Mouse (Mus musculus) retina, postnatal 7 days (tissue): ENCODE data around the gene Tigit.

Experiments used
- DNase-seq: peaks from one replicate; pipeline ENCODE4 v3.0.0-alpha.2; 2012; ENCODE audit warnings: low read depth, low spot score

The Tigit gene

DNA sequence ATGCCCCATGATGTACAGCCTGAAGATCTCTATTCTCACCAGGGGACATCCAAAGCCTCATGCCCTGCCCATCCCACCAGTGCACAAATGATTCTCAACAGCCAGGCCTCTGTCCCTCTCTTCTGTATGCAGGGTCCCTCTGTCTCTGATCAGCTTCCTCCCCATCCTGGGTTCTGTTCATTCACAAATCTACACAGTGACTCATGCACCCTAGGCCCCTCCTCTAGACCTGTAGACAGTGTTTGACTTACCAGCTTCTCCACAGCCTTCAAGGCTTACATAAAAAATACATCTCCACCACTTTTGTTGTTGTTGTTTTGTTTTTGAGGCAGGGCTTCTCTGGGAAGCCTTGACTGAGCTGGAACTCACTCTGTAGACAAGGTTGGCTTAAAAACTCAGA lies 915 bp upstream of the Tigit start:
- DNase-seq, result no peak

DNA sequence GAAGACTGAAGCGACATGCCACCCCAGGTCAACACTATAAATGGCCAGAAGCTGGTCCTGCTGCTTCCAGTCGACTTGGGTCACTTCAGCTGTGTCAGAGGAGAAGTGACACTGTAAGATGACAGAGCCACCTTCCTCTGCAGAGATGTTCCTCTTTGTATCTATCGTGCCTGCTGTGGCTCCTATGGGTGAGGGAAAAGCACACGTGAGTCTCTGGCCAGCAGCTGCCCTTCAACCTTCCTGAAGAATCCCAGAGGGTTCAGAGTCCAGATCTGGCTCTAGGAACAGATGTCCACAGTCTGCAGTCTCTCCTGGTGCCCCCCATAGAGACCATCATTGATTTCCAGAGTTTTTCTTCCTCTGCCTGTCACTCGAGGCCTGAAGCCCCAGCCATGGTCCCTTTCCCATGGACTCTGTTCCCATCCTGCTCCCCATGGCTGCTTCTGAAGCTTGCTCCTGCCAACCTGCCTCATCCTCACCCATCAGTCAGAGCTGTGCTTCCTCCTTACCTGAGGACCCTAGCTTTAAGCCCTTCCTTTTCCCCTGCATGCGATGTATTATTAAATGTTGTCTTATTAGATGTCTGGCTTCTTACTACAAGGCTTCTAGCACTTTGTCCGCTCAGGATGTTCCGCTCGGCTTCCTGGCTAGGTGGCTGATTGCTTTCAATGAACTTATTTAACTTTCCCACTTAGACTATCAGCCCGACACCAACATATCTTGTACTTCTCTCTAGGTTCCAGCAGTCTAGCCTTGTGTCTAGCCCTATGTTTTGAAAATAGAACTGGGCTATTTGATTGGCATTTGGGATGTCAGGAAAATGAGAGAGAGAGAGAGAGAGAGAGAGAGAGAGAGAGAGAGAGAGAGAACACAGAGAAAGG lies 1.6 kb downstream of the Tigit start:
- no peak for DNase-seq

DNA sequence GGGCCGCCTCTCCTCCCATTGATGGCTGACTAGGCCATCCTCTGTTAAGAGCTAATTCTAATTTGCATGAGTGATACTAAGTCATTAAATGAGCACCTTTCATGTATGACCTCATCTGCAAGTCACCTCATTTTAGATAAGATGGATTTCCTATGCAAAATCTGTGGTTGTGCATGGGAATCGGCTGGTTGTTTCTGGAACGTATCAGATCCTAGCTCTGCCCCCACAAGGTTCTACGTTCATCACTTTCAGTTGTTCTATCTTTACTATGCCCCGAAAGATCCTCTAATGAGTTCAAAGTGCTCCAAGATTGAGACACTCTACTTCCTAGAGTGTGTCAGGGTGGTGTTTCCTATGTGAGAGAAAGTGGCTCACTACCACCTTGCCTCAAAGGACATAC lies 2.4 kb downstream of the Tigit start:
- no peak for DNase-seq

DNA sequence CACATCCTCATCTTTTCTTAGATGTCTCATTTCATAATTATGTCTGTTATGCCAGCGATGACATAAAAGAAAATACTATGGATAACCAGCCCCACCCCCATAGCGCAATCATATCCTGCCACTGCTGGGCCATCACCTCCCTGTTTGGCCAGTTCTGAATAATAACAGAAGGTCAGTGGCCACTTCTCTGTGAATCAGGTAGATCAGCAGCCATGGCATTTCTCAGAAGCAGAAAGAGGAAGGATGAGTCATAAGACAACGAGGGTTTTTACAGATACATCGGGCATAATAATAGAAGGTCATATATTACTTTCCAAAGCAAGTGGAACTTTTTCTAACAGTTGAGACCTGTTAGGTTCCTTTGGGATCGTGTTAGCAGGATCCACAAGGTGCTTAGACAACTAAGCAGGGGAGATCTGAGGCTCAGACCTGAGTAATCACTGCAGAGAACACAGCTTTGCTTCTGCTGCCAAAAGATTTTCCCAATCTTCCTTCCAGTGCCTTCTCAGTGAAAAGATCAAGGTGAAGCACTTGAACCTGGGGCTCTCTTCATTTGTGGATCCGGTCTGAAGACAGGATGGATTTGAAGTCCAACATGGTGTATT lies 8.7 kb downstream of the Tigit start:
- DNase-seq, result no peak

DNA sequence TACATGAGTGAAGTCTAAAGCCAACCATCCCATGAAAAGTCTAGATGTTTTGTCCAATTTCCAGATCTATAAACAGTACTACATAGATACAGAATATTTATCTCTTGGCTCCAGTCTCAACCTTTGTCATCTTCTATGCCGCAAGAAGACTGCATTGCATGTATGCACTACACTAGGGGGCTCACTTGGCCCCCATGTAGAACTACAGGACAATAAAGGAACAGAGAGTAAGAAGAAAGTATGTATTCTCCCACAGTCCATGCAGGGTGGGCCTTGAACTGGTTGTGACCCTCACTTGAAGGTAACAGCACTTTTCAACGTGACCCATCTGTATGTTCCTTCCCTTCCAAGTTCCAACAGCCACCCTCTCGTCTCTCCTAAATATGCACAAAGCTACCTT lies 9.7 kb downstream of the Tigit start:
- DNase-seq, result no peak

DNA sequence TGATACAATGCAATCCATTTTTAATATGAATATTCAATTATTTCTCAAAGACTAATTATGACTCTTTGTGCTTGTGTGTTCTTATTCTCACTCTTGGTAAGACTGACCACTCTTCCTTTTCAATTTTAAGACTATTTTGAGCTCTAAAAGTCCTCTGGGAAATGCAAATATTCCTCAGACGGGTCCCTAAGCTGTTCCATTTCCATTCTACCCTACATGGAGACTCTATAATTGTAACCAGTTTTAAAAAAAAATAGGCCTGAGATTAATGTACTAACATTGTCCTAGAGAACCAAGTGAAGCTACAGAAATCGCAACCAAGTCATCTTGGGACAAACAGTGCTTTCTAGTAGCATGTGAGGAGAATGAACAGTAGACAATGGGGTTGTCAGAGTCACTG lies 10.7 kb downstream of the Tigit start:
- DNase-seq, result no peak

DNA sequence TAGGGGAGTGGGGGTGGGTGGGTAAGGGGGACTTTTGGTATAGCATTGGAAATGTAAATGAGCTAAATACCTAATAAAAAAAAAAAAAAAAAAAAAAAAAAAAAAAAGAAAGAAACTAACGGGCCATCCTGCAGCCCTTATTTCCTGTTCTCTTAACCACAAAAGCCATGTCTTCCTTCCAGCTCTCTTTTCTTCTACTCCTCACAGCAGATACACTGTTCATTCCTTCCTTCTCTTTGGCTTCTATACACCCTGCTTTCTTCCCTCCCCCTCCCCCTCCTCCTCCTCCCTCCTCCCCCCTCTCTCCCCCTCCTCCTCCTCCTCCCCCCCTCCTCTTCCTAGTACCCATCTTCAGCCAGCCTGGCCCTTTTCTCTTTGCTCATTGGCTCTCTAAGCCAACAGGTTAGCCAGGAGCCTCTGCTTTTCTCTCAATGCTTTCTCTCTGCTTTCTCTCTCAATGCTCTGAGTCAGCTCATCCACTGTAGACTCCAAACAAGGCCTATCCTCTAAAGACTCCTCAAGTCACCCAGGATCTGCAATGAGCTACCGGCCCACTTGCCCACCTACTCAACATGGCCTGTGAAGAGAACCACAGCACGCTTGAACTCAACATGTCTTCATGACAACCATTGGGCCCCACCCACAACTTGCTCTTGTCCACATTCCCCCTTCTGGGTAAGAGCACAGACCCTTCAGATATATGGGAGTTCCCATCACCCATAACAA lies 13.4 kb downstream of the Tigit start:
- DNase-seq, result no peak

DNA sequence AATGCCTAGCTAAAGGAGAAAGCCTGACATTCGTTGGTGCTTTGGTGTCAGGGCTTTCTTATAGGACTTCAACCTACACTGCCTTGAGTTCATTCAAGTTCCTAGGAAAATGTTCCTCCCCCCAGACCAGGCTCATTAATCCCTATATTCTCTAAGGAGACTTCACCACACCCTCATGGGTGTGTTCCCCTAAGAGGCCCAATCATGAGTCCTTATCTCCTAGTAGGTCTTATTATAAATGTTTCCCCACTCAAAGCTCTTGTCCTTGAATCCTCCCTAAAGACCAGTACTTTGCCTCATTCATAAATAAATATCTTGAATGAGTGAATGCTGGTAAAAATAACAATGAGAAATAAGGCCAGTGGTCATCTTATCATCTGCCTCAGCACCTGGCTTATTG lies 16.3 kb downstream of the Tigit start:
- DNase-seq, result no peak

DNA sequence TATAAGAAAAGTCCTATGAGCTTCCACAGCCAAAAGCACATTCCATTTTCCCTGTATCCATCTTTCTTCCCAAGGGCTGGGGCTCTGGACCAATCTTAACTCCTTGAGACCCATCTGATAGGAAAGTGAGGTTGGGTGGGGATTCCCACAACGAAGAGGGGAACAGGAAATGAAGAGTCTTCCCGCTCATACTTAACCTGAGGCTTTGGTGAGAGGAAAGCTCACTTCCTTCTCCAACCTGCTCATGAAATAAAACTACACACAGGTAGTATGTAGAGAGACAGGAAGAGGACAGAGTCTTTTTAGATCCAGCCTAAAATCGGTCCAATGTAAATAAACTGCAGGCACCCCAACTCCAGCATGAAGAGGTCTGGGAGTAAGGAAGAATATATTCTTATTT lies 17.0 kb downstream of the Tigit start:
- no peak for DNase-seq

DNA sequence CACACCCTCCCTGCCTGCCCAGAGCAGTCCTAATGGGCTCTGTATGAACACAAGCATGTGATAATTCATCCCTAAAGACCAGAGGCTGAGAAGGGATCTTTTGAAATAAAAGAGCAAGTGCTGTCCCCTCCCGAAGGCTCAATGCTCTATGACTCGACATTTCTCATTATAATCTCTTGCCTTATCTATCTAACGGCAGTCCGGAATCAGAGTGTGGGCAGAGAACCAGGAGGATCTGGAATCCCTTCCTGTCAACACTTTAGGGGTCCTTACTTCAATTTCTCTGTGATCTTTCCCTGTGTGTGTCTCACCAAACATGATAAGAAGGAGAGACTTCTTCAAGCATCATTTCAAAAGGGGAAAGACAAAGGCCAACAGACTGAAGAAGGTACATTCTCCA lies 18.1 kb downstream of the Tigit start:
- DNase-seq, result no peak

DNA sequence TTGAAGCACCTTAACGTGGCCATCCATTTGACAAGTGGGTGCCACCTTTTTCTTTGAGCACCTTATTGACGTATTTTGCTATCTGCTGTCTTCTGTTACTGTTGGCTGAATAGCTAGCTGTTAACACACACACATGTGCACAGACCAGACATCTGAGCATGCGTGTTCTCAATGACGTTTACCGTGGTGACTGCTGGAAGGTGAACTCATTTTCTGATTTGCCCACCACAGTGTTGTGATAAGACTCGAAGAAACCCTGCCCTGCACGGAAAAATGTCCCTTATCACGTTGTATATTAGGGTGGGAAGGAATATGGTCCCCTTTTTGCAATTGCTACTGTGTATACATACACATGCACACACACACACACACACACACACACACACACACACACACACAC lies 22.7 kb downstream of the Tigit start:
- no peak for DNase-seq

DNA sequence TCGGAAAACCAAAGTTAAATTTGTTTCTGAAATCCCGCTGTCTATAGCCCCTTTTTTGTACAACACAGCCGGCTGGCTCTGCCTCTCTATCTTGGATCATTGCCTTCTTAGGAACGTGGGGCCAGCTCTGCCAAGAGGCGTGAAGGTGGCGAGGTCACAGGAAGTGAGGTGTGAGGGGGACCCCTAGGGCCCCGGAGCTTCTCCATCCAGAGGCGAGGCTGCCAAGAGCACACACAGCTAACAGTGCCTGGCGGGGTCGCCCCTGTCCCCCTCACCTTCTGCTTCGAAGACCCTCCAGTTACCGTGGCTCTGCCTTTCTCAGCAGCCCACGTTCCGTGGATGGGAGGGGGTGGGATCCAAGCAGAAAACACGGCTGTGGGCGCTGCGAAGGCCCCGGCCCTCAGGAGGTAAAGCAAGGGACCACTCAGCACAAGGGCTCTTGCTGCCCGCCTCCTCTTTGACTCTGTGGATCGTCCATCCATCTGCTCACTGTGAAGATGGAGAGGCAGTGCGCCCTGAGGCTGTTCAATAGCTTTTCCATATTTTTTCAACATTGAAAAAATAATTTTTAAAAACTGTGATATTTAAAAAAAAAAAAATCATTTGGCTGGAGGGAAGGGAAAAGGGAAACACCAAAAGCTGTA lies 25.4 kb downstream of the Tigit start:
- DNase-seq, result no peak

DNA sequence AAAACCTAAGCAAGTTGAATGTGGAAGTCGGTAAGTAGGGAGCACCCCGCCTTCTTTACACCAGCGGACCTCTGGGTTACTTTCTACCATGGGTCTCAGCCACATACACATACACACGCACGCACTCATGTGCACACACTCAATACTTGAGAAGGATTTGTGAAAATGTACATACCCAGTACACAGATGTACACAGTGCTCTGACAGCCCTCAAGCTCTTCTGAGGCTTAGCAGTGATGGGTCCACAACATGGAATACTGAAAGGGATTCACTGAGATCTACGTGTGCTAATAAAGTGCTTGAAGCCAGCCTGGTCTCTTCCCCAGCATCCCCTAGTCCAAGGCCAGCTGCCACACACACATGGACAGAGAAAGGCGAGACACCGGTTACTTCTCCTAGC lies 26.7 kb downstream of the Tigit start:
- DNase-seq, result no peak

DNA sequence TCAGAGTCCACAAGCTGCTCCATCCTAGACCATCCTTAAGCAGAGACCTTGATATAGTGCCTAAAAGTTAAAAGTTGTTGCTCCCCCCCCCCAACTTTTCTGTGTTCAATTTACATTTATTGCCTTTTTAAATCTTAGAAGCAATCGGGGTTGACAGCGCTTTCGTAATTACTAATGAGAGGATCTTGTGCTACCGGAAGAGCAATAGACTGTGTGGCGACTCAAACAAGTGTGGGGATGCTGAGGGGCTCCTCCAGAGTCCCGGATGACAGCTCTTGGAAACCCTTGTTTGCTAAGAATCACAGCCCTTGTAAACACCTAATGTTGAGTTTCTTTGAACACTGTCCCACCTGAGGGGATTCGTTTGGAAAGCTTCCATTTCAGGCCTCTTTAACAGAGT lies 29.9 kb downstream of the Tigit start:
- DNase-seq, result no peak

DNA sequence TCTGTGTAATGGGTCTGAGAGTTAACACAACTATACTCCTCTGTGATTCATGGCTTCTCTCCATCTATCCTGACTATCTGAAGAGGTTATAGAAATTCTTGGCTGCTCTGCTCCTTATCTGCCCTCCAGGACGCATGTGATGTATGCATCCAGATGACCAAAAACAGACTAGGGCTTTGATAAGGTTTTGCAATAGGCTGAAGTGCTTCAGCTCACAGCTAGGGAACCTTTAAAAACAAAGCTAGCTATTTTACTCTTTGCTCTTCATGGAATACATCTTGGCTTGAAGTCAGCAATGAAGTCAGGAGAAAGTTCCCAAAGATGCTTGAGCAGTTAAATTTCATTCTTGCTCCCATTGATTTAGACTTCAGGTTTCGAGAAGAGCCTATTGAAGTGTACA lies 32.2 kb downstream of the Tigit start:
- DNase-seq, result no peak

DNA sequence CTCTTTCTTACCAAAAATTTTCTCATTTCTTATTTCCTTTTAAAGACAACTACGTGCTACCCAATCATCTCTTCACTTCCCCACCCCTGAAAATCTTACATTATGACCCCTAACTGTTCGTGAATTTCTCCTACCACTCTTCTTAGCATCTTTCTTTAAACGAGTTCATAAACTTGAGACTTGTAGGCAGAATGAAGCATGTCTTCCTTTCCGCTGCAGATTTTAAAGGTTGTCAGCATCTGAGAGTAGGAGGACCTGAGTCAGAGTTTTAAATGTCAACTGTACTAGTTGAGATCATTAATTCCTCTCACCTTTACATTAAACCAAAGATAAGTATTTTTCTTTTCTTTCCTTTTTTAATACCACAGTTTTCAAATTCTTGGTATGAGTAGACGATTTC lies 35.3 kb downstream of the Tigit start:
- DNase-seq, result no peak

DNA sequence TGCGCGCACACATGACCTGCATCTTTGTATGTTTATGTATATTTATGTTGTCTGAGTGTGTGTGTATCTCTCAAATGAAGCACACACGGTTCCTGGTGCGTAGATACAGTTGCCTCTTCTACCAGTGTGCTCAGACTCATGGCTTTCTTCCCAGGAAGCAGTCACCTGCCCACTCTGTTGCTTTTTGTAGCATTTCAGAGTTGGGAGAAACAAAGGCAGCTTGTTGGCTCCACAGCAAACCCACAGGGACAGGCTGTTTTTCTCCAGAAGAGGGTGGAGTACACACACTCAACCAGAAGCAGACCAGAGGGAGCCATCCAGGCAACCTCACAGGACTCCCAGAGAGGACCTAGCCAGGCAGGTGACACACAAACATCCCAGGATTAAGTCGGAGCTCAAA lies 38.0 kb downstream of the Tigit start:
- no peak for DNase-seq

DNA sequence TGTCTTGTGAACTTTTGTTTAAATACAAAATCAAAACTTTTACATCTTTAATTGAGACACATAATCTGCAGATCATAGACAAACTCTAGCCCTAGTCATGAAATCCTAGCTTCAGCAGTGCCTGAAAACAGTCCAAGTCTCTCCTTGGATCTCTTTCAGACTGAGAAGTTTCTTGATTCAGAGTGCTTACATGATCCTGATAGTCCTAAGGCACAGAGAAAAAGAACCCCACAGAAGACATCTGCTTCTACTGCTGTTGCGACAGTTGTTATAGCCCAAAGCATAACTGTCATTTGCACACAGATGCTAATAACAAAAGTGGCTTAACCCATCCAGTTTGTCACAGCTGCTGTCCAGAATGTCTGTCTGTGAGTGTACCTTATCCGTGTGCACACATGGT lies 38.7 kb downstream of the Tigit start:
- no peak for DNase-seq

DNA sequence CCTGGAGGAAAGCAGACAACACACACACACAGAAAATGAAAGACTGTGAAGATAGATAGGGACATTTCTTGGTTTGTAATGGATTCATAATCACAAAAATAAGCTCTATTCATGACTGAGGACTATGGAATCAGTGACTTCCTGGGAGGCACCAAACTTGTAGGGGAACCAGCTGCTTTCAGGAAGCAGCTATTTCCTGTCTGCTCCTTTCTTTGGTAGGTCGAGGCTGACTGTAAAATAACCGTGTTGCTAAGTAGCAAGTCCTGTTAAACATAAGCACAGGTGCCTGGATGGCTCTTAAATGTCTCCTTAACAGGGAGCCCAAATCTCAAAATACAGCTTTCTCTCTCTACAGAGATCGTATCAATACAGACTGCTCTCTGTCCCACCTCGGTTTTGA lies 39.1 kb downstream of the Tigit start:
- no peak for DNase-seq

DNA sequence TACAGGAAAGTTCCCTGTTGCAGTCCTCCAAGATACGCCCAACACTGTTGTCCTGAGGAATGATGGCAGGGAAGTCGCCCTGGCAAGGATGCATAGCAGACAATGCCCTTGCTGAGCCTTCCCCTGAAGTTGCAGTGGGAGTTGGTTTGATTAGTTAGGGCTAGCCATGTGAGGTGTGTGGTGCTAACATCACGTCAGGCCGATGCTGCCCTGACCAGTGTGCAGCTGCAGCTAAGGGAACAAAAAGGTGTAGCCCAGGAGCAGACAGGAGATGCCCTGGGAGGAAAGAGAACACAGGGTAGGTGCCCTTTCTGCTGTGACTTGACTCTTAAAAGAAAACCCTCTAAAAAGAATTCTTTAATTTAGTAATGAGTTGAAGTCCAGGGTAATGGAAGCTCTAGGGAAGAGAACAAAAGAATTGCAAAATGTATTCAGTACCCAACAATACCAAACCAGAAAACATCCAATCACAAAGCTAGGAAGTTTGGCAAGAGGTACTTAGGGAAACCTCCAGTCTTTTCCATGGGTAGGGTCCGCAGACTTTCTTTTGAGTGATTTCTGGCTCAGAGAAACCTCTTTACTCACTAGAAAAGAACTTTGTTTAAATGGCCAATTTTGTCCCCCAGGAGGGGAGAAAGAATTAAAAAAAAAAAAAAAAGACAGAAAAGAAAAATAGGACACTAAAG lies 40.5 kb downstream of the Tigit start:
- DNase-seq, result no peak

DNA sequence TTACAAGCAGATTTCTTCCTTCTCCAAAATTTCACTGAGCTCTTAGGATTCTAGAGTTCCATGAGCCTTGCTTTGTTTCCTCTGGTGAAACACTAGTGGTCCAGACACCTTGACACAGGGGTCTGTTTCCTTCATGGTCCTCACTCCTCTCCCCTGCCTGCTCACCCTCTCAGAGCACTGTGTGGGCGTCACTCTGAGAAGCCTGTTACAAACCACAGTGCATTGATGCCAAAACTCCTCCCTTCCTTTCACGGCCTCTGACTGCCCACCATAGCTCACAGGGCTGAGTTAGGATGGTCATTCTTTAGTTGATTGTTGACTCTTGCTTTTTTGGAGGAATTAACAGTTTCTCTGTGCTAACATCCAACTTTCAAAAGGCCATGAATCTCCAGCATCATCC lies 43.6 kb downstream of the Tigit start:
- DNase-seq, result no peak

DNA sequence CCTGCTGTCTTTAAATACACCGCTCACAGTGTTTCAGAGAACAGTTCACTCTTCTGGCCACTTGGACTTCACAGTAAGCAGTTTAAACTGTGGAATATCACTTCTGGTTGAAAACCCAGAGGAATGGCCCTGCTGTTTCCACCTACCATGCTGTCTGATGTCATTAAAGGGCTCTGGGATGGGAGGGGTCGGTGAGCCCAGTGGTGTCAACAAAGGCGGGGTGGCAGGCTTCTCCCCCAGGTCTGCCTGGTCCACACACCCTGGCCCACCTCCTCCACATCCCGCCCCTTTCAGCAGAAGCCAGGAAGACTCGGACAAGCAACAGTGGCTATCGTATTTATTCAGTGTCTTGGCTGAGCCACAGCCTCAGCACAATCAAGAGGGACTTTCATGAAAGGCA lies 44.7 kb downstream of the Tigit start:
- no peak for DNase-seq
